Mouse (Mus musculus): ENCODE measurements at regions not wholly inside any gene's neighbourhood (a gene's known extent, or its start where the extent isn't known, plus 50 kb on each side); places are given as distances from the start of the nearest gene placed in this dataset.

DNA sequence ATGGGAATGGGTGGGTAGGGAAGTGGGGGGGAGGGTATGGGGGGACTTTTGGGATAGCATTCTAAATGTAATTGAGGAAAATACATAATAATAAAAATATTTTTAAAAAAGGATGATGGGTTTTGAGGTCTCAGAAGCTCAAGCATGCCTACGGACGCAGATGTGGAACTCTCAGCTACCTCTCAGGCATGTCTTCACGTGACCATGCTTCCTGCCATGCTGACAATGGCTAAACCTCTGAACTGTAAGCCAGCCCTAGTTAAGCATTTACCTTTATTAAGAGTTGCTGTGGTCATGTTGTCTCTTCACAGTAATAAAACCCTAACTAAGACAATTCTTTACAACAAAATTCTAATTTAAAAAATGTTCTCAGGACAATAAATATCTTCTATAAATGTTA is 80.0 kb downstream of the Tex36 start:
- DNase-seq (ENCODE audit: low spot score in 2 of 2), result no peak

- DNase-seq (ENCODE audit: low spot score in 2 of 2), result no peak
These were observed 83.0 kb downstream of the Tex36 start for GRCm38 (mm10) chr7:133518926-133519325.

DNA sequence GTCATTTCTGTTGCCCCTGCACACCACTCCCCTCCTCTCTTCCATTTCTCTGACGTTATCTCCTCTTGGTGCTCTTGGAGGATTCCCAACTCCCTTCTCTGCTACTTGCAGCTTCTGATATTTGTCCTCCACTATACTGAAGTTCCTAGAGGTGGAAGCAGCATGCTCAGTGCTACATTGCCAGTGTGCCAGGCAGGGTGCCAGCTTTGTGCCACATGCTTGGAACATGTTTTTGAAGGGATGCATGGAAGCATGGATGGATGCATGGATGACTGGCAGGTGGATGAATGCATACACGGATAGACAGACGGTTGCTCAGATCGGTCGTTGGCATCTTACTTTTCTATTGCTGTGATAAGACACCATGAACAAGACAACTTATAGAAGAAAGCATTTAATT is 84.4 kb downstream of the Tex36 start:
- no peak for DNase-seq (ENCODE audit: low spot score in 2 of 2)

- DNase-seq (ENCODE audit: low spot score in 2 of 2), result no peak
These were observed 91.0 kb downstream of the Tex36 start for GRCm38 (mm10) chr7:133510926-133511325.

GRCm38 (mm10) chr7:133509486-133509885 is 92.5 kb downstream of the Tex36 start:
- DNase-seq (ENCODE audit: low spot score in 2 of 2), result no peak

DNA sequence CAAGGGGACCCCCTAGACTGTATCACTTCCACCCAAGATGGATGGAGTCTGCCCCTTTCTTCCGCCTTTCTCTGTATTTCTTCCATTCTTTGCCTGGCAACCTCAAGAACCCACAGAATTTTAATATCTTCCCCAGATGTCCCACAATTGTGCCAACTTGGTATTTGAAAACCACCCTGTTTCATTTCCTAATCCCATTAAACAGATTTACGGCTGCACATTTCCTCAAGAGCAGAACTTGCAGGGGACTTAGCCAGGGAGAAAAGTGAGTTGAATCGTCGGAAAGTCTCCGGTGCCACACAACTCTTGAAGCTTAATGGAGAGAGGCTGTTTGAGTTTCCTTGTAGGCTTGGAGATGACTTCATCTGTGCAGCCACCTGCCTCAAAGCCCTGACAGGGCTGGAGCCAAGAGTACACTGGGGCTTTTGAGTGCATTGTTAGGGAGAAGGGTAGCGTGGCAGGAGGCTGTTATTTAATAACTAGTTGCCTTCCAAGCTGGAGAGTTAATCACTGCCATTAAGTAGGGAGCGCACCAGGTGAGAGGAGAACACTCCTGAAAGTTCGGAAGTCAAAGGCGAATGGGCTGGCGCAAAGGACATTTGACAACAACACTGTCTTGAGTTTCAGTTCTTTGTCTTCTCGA is 93.5 kb downstream of the Tex36 start:
- no peak for DNase-seq (ENCODE audit: low spot score in 2 of 2)

DNA sequence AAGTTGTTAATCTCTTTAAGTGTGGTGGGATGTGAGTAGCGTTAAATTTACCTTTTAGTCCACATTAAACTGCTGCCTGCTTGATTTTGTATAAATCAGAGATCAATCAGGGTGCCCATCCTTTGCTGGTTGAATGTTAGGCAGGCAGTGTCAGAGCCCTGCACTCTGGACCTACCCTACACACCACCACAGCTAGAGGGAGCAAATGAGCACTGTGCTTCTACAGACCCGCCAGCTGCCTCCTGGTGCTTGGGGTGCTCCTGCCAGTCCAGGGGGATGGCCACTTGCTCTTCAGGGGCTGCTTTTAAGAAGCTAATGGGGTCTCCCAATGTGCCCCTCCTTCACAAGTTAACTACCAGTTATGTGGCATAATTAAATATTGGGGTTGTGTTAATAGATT is 96.3 kb downstream of the Tex36 start:
- DNase-seq (ENCODE audit: low spot score in 2 of 2), result no peak

- DNase-seq (ENCODE audit: low spot score in 2 of 2), result no peak
These were observed 98.0 kb downstream of the Tex36 start for GRCm38 (mm10) chr7:133503946-133504345.

GRCm38 (mm10) chr7:133502731-133503130 is 99.2 kb downstream of the Tex36 start:
- DNase-seq (ENCODE audit: low spot score in 2 of 2), result no peak

- DNase-seq (ENCODE audit: low spot score in 2 of 2), result no peak
These were observed 104.4 kb downstream of the Tex36 start for GRCm38 (mm10) chr7:133497551-133497950.

GRCm38 (mm10) chr7:133494982-133495550 is 106.9 kb downstream of the Tex36 start:
- no peak for DNase-seq (ENCODE audit: low spot score in 2 of 2)

- DNase-seq (ENCODE audit: low spot score in 2 of 2), result no peak
These were observed 107.5 kb downstream of the Tex36 start for GRCm38 (mm10) chr7:133494256-133494981.

DNA sequence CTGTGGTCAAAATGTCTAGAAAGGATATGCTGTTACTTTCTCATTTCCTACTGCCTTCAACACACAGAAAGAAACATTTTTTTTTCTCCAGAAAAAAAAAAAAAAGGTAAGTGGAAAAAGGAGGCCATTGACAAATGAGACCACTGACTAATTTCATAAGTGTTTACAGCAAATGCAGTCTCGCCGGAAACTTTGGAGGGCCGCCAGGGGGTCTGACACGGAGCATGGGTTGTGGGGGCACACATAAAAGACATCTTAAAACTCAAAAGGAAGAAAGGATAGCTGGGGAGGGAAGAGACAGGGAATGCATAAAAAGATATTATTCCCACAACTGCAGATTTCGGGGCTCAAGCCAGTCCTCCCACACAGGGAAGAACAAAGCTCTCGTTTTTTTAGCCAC is 109.3 kb downstream of the Tex36 start:
- DNase-seq (ENCODE audit: low spot score in 2 of 2), result no peak

DNA sequence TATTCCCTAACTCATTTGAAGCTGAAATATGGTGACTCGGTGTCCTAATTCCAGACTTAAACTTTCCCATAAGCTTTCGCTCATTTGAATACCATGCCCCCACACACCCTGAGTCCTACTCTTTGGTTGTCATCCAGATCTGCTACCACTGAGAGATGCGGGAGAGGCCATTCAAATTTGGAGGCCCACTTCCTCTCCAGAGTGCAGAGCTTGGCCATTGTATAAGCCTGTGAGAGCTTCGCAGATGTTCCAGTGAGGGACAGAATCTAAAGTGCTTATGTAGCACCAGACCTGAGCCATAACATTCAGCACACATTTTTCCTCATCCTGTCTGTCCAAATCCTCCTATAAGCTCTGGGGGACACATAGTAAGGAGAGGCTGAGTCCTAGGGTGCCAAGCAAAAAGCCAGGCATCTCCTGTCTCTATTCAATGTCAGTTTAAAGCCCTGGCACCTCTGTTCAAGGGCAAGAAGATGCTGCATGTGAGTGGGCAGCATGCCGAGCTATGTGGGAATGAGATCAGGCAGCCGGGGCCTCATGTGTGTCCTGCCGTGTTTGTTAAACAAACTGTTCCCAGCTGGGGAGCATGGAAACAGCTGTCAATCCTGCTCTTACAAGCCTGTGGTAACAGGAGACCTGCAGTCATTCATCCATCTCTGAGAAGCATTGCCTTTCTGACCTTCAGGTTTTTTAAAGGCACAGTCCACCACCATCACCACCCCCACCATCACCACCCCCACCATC is 113.9 kb downstream of the Tex36 start:
- no peak for DNase-seq (ENCODE audit: low spot score in 2 of 2)

GRCm38 (mm10) chr7:133484430-133484841 is 117.5 kb downstream of the Tex36 start:
- no peak for DNase-seq (ENCODE audit: low spot score in 2 of 2)

- DNase-seq (ENCODE audit: low spot score in 2 of 2), result no peak
These were observed 120.4 kb downstream of the Tex36 start for GRCm38 (mm10) chr7:133481529-133481928.

DNA sequence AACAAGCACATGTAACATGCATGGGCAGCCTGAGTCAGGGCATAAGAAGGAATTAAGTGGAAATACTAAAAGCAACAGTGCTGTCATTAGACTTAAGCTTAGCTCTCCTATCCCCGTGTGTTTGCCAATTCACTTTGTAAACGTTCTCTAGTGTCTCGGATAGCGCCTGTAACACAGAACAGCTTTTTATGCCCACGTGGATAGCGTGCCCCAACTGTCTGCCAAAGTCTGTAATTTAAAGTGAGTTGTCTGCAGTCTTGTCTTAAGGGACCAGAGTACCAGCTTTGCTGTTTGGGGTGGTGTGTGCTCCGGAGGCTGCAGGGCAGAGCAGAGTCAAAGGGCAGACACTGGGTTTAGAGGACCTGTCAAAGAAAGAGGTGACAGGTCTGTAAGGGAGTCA is 122.3 kb downstream of the Tex36 start:
- DNase-seq (ENCODE audit: low spot score in 2 of 2), result no peak

DNA sequence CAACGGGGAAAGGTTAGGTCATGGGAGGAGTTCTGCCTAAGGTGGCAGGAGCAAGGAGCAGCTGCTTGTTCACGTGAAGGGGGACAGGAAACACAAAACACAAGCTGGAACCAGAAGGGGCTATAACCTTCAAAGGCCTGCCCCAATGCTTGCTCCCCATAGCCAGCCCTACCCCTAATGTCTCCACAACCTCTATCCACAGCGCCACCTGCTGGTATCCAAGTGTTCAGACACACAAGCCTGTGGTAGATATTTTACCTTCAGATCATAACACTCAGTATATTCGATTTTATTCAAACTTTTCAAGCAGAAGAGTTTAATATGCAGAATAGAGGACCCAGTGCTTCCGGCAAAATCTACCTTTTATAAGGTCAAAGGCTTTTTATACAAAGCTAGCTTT is 124.0 kb downstream of the Tex36 start:
- no peak for DNase-seq (ENCODE audit: low spot score in 2 of 2)

- DNase-seq (ENCODE audit: low spot score in 2 of 2), result no peak
These were observed 124.7 kb downstream of the Tex36 start for GRCm38 (mm10) chr7:133477221-133477620.

- no peak for DNase-seq (ENCODE audit: low spot score in 2 of 2)
These were observed 130.3 kb downstream of the Tex36 start for GRCm38 (mm10) chr7:133471706-133472105.

DNA sequence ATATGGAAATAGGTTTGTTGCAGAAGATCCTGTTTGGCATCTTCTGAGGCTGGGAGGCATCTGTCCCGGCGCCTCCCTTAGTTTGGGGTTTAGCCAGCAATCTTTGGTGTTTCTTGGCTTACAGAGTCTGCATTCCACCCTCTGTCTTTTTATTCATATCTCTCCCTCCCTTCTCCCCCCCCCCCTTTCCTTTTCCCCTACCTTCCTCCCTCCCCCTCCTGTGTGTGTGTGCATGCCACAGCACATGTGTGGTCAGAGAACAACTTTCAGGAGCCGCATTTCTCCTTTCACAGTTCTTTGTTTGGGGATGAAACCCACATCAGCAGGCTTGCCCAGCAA is 131.4 kb downstream of the Tex36 start:
- no peak for DNase-seq (ENCODE audit: low spot score in 2 of 2)

- no peak for DNase-seq (ENCODE audit: low spot score in 2 of 2)
These were observed 131.9 kb downstream of the Tex36 start for GRCm38 (mm10) chr7:133469952-133470619.
